Mouse (Mus musculus) right cerebral cortex, adult 18-20 months (tissue): ENCODE measurements around the gene Fat2.

Experiments
- DNase-seq: peaks from one replicate; pipeline ENCODE4 v3.0.0; 2022; ENCODE audit warnings: mixed read lengths

Fat2 gene

DNA sequence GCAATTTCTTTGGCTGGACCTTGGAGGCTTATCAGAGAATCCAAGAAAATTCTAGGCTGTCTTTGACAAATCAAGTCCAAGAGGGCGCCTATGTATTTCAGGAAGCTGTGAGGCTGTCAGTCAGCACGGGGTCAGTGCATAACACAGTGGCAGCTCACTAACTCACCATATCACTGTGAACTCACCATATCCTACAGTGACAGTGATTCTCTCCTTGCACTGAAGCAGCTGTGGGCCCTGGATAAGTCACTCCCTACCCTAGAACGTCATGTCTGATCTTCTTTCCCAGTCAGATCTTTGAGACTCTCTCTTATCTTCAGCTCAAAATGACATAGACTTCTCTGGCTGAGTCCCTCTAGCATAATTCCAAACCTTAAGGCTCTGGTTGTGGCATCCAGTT, 96.9 kb downstream of the Fat2 start:
- no peak for DNase-seq

DNA sequence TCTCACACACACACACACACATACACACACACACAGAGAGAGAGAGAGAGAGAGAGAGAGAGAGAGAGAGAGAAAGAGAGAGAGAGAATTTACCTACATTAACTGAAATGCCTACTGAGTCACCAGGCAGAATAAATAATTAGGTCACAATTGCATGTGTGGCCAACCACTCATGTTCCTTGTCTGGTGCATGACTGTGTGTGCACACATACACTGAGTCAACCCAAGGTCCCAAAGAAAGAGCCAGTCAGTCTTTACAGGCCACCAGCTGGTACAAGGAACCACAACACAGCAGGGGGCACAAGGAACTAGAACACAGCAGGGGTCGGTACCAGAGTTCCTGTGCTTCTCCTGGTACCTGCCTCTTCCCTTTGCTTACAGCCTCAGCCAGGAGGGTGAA, 99.5 kb downstream of the Fat2 start:
- DNase-seq = no peak

DNA sequence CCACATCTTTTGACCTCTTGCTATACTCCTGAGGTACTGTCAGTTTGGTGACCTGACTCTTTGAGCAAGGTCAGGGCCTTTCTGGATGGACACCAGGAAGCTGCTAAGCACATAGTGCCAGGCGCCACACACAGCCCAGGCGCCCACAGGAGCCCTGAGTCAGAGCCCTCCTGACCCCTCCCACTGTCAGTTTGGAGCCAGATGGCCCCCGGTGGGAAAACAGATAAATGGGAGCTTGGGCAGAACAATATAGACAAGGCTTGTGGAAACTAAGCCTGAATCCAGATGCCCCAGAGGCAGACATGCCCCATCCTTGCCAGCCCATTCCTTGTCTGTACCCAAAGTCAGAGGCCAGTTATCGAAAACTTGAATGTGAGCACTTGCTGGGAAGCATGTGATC, 101.6 kb downstream of the Fat2 start:
- DNase-seq = no peak

DNA sequence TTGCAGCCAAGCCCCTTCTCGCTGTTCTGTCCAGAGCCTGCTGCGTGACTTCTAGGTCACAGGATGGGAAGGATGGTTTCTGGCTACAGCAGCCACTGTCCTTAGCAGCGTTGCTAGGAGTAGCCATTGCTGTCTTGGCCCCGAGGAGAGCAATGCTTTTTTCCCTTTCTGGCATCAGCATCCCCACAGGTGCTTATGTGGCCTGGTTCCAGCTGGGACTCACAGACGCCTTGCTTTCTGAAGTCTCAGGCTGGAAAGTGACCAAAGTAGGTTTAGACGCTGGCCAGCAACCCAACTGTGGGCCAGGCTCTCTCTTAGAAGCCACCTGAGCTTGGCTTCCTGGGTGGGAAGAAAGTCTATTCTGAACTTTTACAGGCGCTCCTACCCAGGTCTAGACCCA, 102.1 kb downstream of the Fat2 start:
- no peak for DNase-seq

DNA sequence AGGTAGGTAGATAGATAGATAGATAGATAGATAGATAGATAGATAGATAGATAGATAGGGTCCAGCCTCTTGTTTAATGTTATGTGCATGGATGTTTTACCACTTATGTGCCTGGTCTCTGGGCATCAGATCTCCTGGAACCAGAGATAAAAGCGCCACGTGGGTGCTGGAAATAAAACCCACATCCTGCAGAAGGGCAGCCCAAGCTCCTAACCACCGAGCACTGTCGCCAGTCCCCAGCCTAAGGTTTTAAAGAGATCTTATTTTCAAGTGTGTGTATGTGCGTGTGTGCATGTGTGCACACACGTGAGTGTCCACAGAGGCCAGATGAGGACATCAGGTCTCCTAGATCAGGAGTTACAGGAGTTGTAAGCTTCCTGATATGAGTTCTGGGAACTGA, 105.3 kb downstream of the Fat2 start:
- no peak for DNase-seq

DNA sequence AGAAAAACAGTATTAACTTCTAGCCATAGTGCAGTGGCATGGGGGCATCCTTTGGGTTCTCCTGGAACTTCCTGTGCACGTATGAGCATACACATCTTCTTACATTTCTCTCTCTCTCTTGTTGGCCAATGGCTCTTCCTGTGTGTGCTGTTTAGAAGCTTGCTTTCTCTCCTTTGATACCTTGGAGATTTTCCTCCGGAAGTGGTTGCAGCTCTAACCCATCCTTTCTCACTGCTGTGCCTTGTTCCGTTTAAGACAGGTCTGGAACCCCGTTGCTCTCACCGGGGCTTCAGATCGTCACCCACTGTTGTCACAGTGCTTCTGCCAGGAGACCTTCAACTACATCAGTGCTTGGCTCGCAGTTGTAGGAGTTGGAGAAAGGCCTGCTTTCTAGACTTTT, 115.1 kb downstream of the Fat2 start:
- DNase-seq = no peak

DNA sequence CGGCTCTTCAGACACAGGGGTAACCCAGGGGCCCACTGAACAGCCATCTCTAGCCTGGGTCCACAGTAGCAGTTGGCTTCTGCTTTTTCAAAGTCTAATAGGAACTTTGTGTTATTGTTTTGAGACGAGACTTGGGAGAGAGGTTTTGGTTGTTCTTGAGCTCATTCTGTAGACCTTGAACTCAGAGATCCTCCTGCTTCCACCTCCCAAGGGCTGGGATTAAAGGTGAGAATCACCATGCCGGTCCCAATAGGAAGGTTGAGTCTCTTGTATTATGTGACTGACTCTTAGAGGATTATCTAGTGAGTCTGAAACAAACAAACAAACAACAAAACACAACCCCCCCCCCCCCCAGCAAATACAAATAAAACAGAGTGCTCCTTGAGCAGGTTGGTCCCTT, 117.9 kb downstream of the Fat2 start:
- no peak for DNase-seq

DNA sequence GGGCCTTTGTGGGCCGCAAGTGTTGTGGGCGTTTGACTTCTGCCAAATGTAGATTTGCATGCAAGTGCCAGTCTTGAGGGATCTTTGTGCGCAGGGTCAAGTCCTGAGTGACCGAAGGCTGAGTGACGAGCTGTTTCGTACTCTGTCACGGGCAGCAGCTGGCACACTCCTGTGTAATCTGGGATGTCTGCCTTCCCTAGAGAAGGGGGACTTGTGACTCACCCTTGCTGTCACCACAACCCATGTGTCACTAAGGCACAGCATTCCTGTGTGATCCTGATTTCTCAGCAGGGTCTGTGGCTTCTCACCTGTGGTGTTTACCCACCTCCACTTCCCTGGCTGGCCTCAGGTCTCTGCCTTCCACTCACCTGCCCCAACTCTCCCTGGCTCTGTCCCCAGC, 118.5 kb downstream of the Fat2 start:
- DNase-seq = no peak

DNA sequence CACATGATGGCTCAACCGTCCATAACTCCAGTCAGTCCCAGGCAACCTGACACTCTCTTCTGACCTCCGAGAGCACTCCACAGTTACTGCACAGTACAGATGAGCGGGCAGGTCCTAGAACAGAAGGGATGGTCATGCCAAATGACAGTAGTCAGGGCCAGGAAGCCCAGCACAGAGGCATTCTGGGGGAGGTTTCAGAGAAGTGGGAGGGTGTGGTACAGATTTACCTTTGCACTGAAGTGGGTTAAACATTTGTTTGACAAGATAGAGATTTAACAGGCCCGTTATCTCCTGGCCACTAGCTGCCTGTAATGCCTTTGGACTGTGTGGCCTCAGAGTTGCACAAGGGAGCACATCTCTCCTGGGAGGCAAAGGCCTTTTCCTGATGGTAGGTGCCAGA, 118.9 kb downstream of the Fat2 start:
- DNase-seq = no peak

DNA sequence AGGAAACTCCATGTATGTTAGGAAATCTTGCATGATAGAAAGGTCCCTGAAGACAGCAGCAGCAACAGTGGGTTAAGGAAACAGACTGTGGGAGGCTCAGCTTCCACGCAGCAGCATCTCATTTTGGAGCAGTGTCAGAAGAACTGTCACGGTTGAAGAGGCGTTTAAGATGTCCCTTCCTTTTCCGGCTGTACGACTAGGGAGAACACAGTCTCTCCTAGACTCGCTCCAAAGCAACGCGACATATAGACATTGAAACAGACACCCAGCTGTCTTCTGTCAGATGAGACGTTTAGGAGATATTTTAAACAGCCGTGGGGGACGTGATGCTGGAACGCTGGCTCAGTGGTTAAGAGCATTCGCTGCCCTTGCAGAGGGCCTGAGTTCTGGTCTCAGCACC, 119.5 kb downstream of the Fat2 start:
- peak; percentile 74 for DNase-seq

DNA sequence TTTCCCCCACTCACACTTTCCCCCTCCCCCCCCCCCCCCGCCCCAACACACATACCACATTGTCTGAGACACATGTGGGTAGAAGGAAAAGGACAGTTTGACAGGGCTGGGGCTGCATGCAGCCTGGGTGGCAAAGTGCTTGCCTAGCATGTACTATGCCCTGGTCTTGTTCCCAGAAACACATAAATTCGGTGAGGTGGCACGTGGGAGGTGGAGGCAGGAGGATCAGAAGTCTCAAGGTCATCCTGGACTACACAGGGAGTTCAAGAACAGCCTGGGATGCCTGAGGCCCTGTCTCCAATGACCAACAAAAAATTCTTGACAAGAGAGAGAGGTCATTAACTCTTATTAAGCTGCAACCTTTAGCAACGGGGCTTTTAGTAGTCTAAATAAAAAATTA, 120.3 kb downstream of the Fat2 start:
- DNase-seq = no peak

DNA sequence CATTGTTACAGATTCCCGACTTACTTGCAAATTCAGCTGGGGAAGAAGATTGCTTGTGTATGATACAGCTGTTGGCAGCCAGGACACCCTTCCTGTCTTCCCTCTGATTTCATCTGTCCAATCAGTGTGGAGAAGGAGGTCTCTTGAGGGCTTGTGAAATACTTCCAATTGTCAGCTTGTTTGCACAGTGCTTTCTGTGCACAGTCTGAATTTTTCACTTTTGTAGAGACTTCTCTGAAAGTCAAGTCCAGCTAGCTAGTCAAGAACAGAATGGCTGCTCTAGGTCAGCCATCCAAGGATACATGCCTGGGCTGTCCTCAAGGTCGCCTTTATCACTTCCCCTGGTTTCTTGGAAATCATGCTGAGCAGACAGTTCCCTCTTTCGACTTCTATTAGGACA, 121.4 kb downstream of the Fat2 start:
- DNase-seq = no peak

DNA sequence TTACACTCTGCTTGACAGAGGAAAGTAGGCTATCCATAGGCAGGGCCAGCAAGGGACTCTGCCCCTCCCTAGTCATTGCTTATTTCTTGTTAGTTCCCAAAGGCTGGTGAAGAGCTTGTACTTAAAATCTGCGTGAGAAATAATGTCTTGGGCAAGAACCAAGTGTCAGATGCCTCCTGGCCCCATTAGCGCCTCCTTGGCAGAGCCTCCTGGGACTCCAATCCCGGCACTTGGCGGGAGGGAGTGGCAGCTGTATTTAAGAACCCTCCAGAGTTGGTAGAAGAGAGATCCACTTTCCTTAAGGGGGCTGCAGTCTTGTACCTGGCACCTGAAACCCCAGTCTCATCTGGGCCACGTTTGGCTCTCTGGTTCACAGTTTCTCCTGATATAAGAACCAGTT, 122.2 kb downstream of the Fat2 start:
- no peak for DNase-seq

DNA sequence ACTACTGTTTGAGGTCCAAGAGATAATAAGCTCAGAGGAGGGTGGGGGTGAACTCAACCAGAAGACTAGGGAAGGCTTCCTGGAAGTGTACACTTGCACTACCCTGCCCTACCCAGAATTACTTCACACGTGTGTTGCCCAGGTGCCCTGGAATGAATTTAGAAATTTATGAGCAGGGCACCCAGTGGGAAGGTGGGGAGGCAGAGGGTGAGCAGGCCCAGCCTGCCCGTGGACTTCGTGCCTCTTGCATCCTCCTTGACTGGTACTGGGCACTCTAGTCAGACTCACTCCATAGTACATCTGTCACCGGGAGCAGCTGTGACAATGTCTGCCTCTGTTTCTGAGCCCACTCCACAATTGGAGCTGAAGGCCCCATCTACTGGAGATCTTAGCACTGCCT, 122.8 kb downstream of the Fat2 start:
- no peak for DNase-seq

DNA sequence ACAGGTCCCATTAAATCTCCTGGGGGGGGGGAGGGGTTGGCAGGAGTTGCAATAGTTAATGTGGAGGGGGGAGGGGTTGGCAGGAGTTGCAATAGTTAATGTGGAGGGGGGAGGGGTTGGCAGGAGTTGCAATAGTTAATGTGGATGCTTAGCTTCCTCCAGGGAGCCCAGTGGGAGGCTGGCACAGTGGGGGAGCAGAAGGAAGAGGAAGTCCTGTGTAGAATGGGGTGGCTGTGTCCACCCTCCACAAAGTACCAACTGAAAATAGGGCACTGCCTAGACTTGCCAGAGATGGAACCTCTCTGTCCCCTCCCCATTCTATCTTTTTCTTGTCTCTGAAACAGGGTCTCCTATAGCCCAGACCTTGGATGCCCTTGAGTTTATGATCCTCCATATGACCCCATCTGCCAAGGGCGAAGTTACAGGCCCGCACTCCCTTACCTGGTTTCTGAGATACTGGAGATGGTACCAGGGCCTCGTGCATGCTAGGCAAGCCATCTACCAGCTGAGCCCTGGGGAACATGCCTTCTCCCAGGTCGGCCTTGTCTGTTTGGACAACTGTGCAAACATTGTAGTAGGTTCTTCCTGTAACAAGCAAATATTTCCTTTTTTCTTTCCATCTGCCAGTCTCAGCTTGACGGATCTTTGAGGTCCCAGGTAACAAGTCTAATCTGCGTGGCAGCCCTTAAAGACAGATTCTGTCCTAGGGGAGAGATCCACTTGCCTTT, 126.6 kb downstream of the Fat2 start:
- no peak for DNase-seq

DNA sequence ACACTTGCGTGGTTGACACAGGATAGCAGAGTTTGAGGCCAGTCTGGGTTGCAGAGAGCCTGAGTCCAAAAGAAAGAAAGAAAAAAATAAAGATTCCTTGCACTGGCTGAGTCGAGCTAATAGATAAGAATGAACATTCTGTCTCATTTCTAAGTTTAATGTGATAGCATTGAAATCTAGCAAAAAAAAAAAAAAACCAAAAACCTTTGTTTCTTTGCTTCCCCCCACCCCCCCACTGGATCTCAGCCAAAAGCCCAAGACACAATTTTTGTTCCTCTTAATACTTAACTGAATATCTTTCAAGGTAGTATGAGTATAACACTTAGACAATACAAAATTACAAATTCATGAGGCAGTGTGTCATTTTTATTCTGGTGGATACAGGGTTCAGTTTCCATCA, 127.3 kb downstream of the Fat2 start:
- no peak for DNase-seq

DNA sequence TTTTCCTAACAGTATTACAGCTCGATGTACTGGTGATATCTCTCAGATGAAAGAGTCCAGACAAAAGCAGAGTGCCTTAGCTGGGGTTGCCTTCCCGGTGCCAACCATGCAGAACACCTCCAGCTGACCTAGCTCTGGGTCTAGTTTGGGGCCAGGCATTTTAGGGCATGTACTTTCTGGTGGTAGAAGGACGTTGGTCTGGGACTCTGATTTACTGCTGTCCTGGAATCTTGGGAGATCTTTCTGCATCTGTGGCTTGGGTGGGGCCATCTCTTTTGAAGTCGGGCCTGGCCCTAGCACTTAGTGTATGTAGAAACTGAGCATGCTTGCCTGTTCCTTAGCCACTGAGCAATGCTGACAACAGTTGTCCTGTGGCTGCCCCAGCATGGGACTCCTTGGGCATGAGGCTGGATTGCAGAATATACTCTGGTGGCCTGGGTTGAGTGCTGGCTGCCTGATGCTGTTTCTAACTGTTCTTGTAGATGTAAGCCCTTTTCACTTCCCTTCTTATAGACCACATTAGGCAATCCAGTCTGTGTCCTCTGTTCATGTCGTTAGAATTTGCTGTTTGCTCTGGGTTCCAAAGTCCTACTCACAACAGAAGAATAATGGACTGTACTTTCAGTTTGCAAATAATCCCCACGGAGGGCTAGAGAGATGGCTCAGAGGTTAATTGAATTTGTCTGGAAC, 128.2 kb downstream of the Fat2 start:
- no peak for DNase-seq

DNA sequence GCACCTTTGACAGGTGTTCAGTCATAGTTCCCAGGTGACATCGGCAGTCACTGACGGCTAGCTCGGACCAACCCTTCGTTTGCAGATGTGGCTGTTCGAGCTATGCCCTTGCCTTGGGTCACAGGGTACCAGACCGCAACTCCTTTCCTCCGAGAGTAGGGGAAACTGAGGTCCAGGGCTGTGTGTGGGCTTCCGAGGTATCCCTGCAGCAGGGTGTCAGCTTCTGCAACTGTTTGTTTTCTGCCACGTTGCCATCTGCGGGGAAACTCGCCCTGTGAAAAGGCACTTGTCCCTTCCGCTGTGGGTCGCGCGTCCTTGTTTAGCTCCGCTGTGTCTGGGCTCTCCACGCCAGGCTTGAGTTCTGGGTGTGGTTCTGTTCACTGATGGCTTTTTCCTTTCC, 131.8 kb downstream of the Fat2 start:
- no peak for DNase-seq

DNA sequence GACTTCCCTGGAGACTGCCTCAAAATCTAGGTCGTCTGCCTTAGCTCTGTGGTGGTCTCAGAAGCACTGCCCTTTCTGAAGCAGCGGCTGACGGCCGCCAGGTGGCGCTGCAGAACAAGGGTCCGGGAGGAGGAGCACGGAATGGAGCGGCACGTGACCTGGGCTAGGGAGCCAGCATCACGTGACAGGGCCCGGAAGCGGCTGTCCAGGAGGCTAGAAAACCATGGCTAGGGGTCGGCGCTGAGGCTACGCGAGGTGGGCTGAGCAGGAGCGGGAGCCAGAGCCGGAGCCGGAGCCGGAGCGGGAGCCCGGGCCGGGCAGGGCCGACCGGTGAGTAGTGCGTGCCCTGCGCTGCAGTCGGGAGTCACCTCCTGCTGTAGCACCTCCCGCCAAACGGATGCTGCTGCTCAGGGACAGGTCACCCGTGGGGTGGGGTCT, 132.2 kb downstream of the Fat2 start, which contains the start of gene Slc36a1:
TSS of gene Slc36a1 (plus strand) at position 192 of the 438 bp plus-strand sequence.
- DNase-seq = peak; percentile 95
